Mouse (Mus musculus): ENCODE measurements at regions not wholly inside any gene's neighbourhood (a gene's known extent, or its start where the extent isn't known, plus 50 kb on each side); places are given as distances from the start of the nearest gene placed in this dataset.
A peak's percentile ranks its signal among the peaks of the same experiment; 100 is the strongest.

DNA sequence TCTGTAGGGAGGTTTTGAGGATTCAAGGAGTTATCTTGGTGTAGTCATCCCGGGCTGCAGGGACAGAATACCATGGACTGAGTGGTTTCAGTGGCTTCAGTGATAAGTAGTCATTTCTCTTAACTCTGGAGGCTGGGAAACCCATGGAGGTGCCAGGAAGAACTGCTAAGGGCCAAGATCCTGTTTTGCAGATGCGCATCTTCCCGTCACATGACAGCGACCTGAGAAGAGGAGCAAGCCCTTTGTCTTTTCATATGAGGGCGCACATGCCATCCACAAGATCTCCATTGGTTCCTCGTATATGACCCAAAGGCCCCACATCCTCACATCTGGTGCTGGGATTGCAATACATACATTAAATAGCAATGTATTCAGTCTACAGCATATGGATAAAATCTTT, 419.7 kb downstream of the Lrig3 start:
- TF ChIP-seq POLR2A (IDR thresholded peaks at IDR 0.05; ENCODE audit: borderline replicate concordance, extremely low read depth, insufficient read depth, insufficient read length) = no peak
- no peak overlapping the region for H3K4me2 ChIP-seq (replicated peaks; ENCODE audit: low read depth, low read length, severe bottlenecking)
- no peak for DNase-seq (ENCODE audit: low spot score)
- H3K27me3 ChIP-seq (ENCODE audit: control insufficient read depth, insufficient read depth, low read length) = no peaks in the 10 kb centered on the region
- ATAC-seq (ENCODE audit: low FRiP score, low read depth) = no peak
- H3K9ac ChIP-seq (ENCODE audit: low read depth, low read length, severe bottlenecking) = no peak overlapping the region
- WGBS = 90% methylated on average over 6 of the region's 6 CpGs
- H3K4me1 ChIP-seq (ENCODE audit: control insufficient read depth, insufficient read depth, low read length) = 0 out of 2 replicates have a peak, but pooled peaks cover under 1% of the 10 kb centered on the region
- H3K27ac ChIP-seq (replicated peaks; ENCODE audit: low read depth, low read length) = no peak overlapping the region
- no peaks in the 10 kb centered on the region for H3K9me3 ChIP-seq (ENCODE audit: control insufficient read depth, low read length)
- no peaks in the 10 kb centered on the region for H3K36me3 ChIP-seq (ENCODE audit: control insufficient read depth, insufficient read depth, low read length)
- H3K4me3 ChIP-seq (replicated peaks; ENCODE audit: low read length) = no peak overlapping the region

DNA sequence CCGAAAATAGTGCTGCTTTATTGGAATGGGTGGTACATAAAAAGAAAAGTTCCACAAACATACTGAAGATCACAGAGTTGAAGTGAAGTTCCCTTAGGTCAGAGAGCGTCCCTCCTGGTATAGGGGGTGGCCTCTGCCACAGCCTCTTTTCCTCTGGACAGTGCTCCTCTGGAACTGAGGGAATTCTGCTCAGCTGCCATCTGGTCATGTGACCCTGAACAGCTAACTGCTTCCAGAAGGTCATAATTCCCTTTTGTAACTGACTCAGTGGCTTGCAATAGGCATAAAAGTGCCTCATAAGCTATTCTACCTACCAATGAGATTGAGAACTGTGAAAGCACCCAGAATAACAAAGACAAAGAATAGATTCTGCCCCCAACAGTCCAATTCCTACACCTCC, 414.4 kb downstream of the Lrig3 start:
- Histone ChIP-seq H3K4me2 (replicated peaks; ENCODE audit: low read depth, low read length, severe bottlenecking) (no peak overlapping the region), H3K4me1 (ENCODE audit: control insufficient read depth, insufficient read depth, low read length) (0 out of 2 replicates have a peak, but pooled peaks cover 4% of the 10 kb centered on the region), H3K36me3 (ENCODE audit: control insufficient read depth, insufficient read depth, low read length) (no peaks in the 10 kb centered on the region), H3K4me3 (replicated peaks; ENCODE audit: low read length) (no peak overlapping the region), H3K9me3 (ENCODE audit: control insufficient read depth, low read length) (no peaks in the 10 kb centered on the region), H3K27ac (replicated peaks; ENCODE audit: low read depth, low read length) (no peak overlapping the region), H3K27me3 (ENCODE audit: control insufficient read depth, insufficient read depth, low read length) (no peaks in the 10 kb centered on the region), H3K9ac (ENCODE audit: low read depth, low read length, severe bottlenecking) (no peak overlapping the region)
- 53% methylated on average over 2 of the region's 2 CpGs for WGBS
- ATAC-seq (ENCODE audit: low FRiP score, low read depth) (no peak), DNase-seq (ENCODE audit: low spot score) (no peak)
- no peak for TF ChIP-seq POLR2A (IDR thresholded peaks at IDR 0.05; ENCODE audit: borderline replicate concordance, extremely low read depth, insufficient read depth, insufficient read length)

- DNase-seq (ENCODE audit: low spot score) = peak; percentile 30
- H3K4me1 ChIP-seq (ENCODE audit: control insufficient read depth, insufficient read depth, low read length) = 0 out of 2 replicates have a peak, but pooled peaks cover 4% of the 10 kb centered on the region
Measured at GRCm38 (mm10) chr10:126379239-126379638, 413.3 kb downstream of the Lrig3 start.

GRCm38 (mm10) chr10:126373906-126374305, 407.9 kb downstream of the Lrig3 start:
- Histone ChIP-seq H3K27ac (replicated peaks; ENCODE audit: low read depth, low read length) (no peak overlapping the region), H3K4me2 (replicated peaks; ENCODE audit: low read depth, low read length, severe bottlenecking) (no peak overlapping the region), H3K27me3 (ENCODE audit: control insufficient read depth, insufficient read depth, low read length) (no peaks in the 10 kb centered on the region), H3K9me3 (ENCODE audit: control insufficient read depth, low read length) (no peaks in the 10 kb centered on the region), H3K4me3 (replicated peaks; ENCODE audit: low read length) (no peak overlapping the region), H3K9ac (ENCODE audit: low read depth, low read length, severe bottlenecking) (no peak overlapping the region), H3K36me3 (ENCODE audit: control insufficient read depth, insufficient read depth, low read length) (no peaks in the 10 kb centered on the region), H3K4me1 (ENCODE audit: control insufficient read depth, insufficient read depth, low read length) (no peaks in the 10 kb centered on the region)
- DNase-seq (ENCODE audit: low spot score) (no peak), ATAC-seq (ENCODE audit: low FRiP score, low read depth) (no peak)
- WGBS = 74% methylated on average over 6 of the region's 6 CpGs
- no peak for TF ChIP-seq POLR2A (IDR thresholded peaks at IDR 0.05; ENCODE audit: borderline replicate concordance, extremely low read depth, insufficient read depth, insufficient read length)

More at GRCm38 (mm10) chr10:126379239-126379638, 413.3 kb downstream of the Lrig3 start:
- Histone ChIP-seq H3K4me2 (replicated peaks; ENCODE audit: low read depth, low read length, severe bottlenecking) (no peak overlapping the region), H3K9me3 (ENCODE audit: control insufficient read depth, low read length) (no peaks in the 10 kb centered on the region), H3K36me3 (ENCODE audit: control insufficient read depth, insufficient read depth, low read length) (no peaks in the 10 kb centered on the region), H3K27ac (replicated peaks; ENCODE audit: low read depth, low read length) (no peak overlapping the region), H3K9ac (ENCODE audit: low read depth, low read length, severe bottlenecking) (no peak overlapping the region), H3K4me3 (replicated peaks; ENCODE audit: low read length) (no peak overlapping the region), H3K27me3 (ENCODE audit: control insufficient read depth, insufficient read depth, low read length) (no peaks in the 10 kb centered on the region)
- 27% methylated on average over 6 of the region's 6 CpGs for WGBS
- TF ChIP-seq POLR2A (IDR thresholded peaks at IDR 0.05; ENCODE audit: borderline replicate concordance, extremely low read depth, insufficient read depth, insufficient read length) = no peak
- ATAC-seq (ENCODE audit: low FRiP score, low read depth) = peak; percentile 47; the same call in 1 of the 2 replicates

DNA sequence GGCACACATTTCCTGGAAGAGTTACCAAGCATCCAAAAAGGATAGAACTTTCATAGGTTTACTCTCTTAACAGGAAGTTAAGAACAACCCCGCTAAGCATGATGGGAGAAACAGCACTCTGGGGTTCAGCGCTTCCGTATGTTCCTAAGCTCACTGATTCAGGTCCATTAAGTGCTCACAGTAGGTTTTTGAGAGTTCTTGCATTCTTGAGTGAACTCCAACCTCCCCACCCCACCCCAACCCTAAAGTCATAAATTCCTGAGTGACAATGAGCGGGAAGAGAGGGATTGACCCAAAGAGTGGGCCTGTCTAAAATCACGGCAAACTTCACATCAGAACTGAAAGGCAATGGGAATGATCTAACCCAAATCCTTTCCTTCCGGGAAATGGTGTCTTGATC, 405.9 kb downstream of the Lrig3 start:
- Histone ChIP-seq H3K27me3 (ENCODE audit: control insufficient read depth, insufficient read depth, low read length) (no peaks in the 10 kb centered on the region), H3K4me2 (replicated peaks; ENCODE audit: low read depth, low read length, severe bottlenecking) (no peak overlapping the region), H3K9me3 (ENCODE audit: control insufficient read depth, low read length) (no peaks in the 10 kb centered on the region), H3K4me1 (ENCODE audit: control insufficient read depth, insufficient read depth, low read length) (no peaks in the 10 kb centered on the region), H3K27ac (replicated peaks; ENCODE audit: low read depth, low read length) (no peak overlapping the region), H3K4me3 (replicated peaks; ENCODE audit: low read length) (no peak overlapping the region), H3K36me3 (ENCODE audit: control insufficient read depth, insufficient read depth, low read length) (no peaks in the 10 kb centered on the region), H3K9ac (ENCODE audit: low read depth, low read length, severe bottlenecking) (no peak overlapping the region)
- TF ChIP-seq POLR2A (IDR thresholded peaks at IDR 0.05; ENCODE audit: borderline replicate concordance, extremely low read depth, insufficient read depth, insufficient read length) = no peak
- 81% methylated on average over 6 of the region's 6 CpGs for WGBS
- DNase-seq (ENCODE audit: low spot score) (no peak), ATAC-seq (ENCODE audit: low FRiP score, low read depth) (no peak)

GRCm38 (mm10) chr10:126349076-126349475, 383.1 kb downstream of the Lrig3 start:
- H3K4me1 ChIP-seq (ENCODE audit: control insufficient read depth, insufficient read depth, low read length) = no peaks in the 10 kb centered on the region
- no peak overlapping the region for H3K27ac ChIP-seq (replicated peaks; ENCODE audit: low read depth, low read length)
- 77% methylated on average over 11 of the region's 11 CpGs for WGBS
- ATAC-seq (ENCODE audit: low FRiP score, low read depth) (no peak), DNase-seq (ENCODE audit: low spot score) (no peak)
- no peak overlapping the region for H3K4me2 ChIP-seq (replicated peaks; ENCODE audit: low read depth, low read length, severe bottlenecking)
- no peaks in the 10 kb centered on the region for H3K27me3 ChIP-seq (ENCODE audit: control insufficient read depth, insufficient read depth, low read length)
- H3K4me3 ChIP-seq (replicated peaks; ENCODE audit: low read length) = no peak overlapping the region
- TF ChIP-seq POLR2A (IDR thresholded peaks at IDR 0.05; ENCODE audit: borderline replicate concordance, extremely low read depth, insufficient read depth, insufficient read length) = no peak
- H3K9me3 ChIP-seq (ENCODE audit: control insufficient read depth, low read length) = no peaks in the 10 kb centered on the region
- H3K36me3 ChIP-seq (ENCODE audit: control insufficient read depth, insufficient read depth, low read length) = no peaks in the 10 kb centered on the region
- H3K9ac ChIP-seq (ENCODE audit: low read depth, low read length, severe bottlenecking) = no peak overlapping the region
